Mouse (Mus musculus): Measurements from ENCODE around the gene Spns3.

DNA sequence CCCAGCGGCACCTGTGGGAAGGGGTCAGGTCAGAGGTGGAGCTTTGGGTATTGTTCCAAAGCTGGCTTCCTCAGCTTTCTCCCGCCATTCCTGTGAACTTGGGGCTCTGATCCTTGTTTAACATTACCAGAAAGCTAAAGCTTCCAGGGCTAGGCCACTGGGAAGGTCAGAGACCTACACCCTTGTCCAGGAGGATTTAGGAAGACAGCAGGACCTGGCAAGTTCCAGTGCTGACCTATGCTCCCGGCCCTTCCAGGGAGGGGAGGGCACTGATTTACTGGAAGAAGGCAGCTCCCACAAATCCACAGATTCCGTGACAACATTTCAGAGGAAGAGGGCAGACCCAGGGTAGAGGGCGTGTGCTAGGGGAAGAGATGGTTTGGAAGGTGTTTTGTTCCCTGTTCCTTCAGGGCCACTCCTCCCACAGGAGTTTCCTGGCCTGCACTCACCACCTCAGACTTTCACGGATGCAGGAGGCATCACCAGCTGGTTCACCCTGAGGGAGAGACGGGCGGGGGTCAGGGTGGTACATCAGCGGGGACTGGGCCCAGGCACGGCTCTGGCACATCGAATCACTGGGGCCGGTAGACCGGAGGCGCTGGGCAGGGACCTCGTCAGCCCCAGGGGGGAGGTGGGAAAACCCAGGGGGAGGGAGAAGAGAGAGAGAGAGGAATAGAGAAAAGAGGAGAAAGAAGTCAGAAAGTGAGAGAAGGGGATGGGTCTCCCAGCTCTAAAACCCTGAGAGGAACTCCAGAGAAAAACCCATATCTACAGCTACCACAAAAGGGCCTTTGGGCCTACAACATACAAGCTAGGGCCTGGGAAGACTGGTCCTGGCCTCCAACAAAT is 97.0 kb downstream of the Spns3 start:
- no peak for TF ChIP-seq CTCF (IDR thresholded peaks at IDR 0.05; ENCODE audit: control insufficient read depth, insufficient read depth, insufficient read length)
- no peak for TF ChIP-seq MYOG (IDR thresholded peaks at IDR 0.05; ENCODE audit: control insufficient read depth, extremely low read depth, insufficient read length)
- TF ChIP-seq USF1 (IDR thresholded peaks at IDR 0.05; ENCODE audit: low read depth), result no peak
- TF ChIP-seq MAX (IDR thresholded peaks at IDR 0.05), result no peak
- TF ChIP-seq CEBPB (IDR thresholded peaks at IDR 0.05; ENCODE audit: low read depth), result no peak
- TF ChIP-seq FOSL1 (IDR thresholded peaks at IDR 0.05; ENCODE audit: insufficient read depth, low read length, poor library complexity, severe bottlenecking), result no peak
